Mouse (Mus musculus) liver, embryonic 14 days (tissue): ENCODE measurements around the gene Cops9. TPM values are rescaled to one million over a fixed set of nuclear protein-coding genes. Genes with fewer than 3 reads are reported as not detected.

Source experiments
- polyA plus RNA-seq: library from polyadenylated mRNA; depleted of rRNA; stranded (reverse); fragments of >200 nt; gene quantifications from 2 replicates; pipeline ENCODE4 v1.2.3, GENCODE M21; 2012; rRNA removed

The Cops9 gene
- polyA plus RNA-seq, result 98.1 and 109 TPM in 2 replicates

DNA sequence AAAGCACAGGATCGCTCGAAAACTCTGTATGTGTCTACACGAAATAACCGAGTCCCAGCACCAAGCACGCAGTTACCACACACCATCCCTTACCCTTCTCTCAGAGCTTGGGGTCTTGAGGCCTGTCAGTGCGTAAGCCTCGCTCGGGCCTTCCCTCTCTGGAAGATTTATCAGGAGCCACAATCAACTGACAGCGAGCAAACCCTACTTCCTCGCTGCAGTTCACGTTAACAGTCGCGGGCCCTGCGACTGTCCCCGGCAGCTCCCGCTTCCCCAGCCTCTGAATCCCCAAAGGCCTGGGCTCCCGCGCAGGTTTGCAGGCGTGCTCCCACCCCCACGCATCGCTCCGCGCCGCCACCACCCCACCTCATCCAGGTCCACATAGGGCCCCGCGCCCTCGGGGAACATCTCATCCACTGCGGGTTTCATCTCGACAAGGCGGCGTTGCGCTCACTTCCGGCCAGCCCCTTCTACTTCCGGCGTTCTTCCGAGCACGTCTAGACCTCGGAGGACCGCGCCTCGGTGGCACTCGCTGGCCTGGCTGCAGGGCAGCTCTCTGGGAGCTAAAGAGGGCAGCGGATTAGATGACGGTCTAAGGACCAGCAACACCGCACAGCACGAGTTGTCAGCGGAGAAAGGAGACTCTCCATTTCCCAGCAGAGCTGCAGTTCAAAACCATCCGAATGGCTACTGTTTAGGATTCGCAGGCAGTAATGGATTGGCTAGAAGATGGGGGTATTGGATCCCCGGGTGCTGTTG, at the start of gene Cops9:
Cops9 (minus strand) TSS at position 472 of the 759 bp plus-strand sequence.

DNA sequence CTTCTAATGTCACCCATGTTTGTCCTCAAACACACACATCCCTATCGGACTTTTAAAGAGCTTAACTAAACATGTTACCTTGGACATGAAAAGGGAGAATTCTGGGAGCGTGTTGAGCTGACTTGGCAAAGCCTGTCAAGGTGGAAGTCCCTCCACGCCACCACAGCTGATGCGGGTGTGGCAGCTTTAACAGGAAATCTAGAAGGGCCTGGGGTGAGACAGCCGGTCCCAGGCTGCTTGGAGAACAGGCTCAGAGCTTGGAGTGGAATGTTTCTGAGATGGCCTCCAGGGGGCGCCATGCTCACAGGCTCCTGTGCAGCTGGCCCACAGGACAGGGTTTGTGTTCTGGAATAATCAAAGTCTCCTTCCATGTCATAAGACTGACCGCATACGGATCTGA, 6.9 kb upstream of the Cops9 start, which contains the start of gene Otos:
Otos (minus strand) TSS at position 169 of the 400 bp plus-strand sequence.

DNA sequence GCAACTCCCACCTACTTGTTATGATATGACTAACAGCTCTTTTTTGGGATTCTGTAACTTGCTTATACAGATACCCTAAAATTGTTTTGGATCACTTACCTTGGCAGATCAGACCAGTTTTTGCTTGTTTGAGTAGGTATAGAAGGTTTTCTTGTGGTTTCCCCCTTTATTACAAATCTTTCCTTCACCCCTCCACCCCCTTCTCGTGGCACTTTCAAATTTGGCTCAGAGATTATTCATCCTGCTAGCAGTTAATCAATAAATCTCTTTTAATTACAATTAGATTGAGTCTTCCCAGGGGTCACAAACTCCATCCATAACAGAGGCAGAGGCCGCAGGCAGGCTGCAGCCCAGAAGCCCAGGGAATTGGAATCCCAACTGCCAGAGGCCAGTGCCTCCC, 24.3 kb downstream of the Cops9 start, which contains the start of gene Olfr12:
Olfr12 (plus strand) TSS at position 301 of the 400 bp plus-strand sequence.

DNA sequence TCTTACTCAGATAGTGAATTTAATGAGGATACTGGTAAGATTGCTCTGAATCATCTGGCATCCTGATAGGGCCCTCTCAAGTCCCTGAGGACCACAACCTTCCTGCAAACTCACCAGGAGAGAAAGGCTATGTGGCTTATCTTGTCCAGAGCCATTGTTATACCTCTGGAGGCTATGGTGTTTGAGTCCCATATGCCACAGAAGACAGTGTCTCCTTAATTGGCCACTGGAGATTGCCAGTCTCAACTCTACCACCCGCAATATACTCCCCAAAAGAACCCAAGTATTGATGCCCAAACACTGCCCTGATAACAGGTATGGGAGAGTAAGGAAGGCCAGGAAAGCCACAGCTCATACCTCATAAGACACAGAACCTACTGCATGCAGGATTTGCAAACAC, 36.3 kb downstream of the Cops9 start, which contains the start of gene Olfr1410:
Olfr1410 (plus strand) TSS at position 301 of the 400 bp plus-strand sequence.

DNA sequence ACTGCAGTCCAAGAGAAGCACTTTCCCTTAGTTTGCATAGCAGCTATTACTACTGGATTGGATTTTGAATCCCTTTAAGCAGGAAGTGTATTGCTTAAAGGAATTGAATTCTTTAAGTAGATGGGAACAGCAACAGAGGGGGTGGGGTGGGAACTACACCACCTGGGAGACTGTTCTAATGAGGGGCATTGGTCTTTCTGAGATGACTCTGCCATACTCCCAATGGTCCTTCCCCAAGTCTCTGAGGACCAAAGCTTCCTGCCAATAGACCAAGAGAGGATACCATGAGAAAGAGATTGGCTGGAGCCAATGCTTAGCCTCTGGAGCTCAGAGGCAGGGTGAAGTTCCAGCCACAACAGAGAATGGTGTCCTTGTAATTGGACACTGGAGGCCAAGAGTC, 47.7 kb downstream of the Cops9 start, which contains the start of gene Olfr1411:
Olfr1411 (plus strand) TSS at position 301 of the 400 bp plus-strand sequence.

Other genes with a start within 250 kb of the Cops9 start
- gene Ndufa10, start 168.1 kb downstream of the Cops9 start, polyA plus RNA-seq, result 40.9 and 48.8 TPM in 2 replicates
- not detected in 2 replicates for gene Olfr1416, start 156.9 kb downstream of the Cops9 start, polyA plus RNA-seq
- not detected in 2 replicates for gene Olfr1415, start 145.9 kb downstream of the Cops9 start, polyA plus RNA-seq
- gene Olfr1414, start 123.3 kb downstream of the Cops9 start, polyA plus RNA-seq, result not detected in 2 replicates
- gene Olfr1413, start 70.7 kb downstream of the Cops9 start, polyA plus RNA-seq, result not detected in 2 replicates
- gene Olfr1412, start 56.2 kb downstream of the Cops9 start, polyA plus RNA-seq, result not detected in 2 replicates
- not detected in 2 replicates for gene Olfr1411, start 47.6 kb downstream of the Cops9 start, polyA plus RNA-seq
- not detected in 2 replicates for gene Olfr1410, start 36.2 kb downstream of the Cops9 start, polyA plus RNA-seq
- not detected in 2 replicates for gene Olfr12, start 24.2 kb downstream of the Cops9 start, polyA plus RNA-seq
- gene Otos, start 6.9 kb upstream of the Cops9 start, polyA plus RNA-seq, result 0.12 and 0.17 TPM in 2 replicates
- 1.5 and 1.6 TPM in 2 replicates for gene Gpc1, start 189.7 kb upstream of the Cops9 start, polyA plus RNA-seq